Mouse (Mus musculus) embryonic fibroblast, embryonic 13.5 days (primary cell): ENCODE measurements around the gene Ugt1a6b.
"Not testable (repeated sequence)": the region's sequence is repeated elsewhere in the genome, so short reads cannot be mapped to it uniquely, and the experiment has no call there.

Experiments used
- CTCF ChIP-seq: IDR thresholded peaks from 2 replicates; pipeline ENCODE4 v1.5.1; 2011; ENCODE audit warnings: mild to moderate bottlenecking, control low read depth, low read length, moderate library complexity, borderline replicate concordance; ENCODE audit not compliant: insufficient read depth
- POLR2A ChIP-seq: IDR thresholded peaks from 2 replicates; pipeline ENCODE4 v1.6.1; 2011; ENCODE audit warnings: low read depth, mild to moderate bottlenecking, control low read depth, low read length, moderate library complexity

- not testable (repeated sequence) for TF ChIP-seq CTCF, POLR2A
Measured at GRCm38 (mm10) chr1:88103019-88103418, at the start of gene Ugt1a6b.
